Mouse (Mus musculus): ENCODE results near the gene Pacsin1. TPM values are rescaled to one million over a fixed set of nuclear protein-coding genes. Genes with fewer than 3 reads are reported as not detected.

Gene Pacsin1
- polyA plus RNA-seq (2012; rRNA removed), result 2.4 and 3.3 TPM in 2 replicates
- 3.3 and 4.5 TPM in 2 replicates for polyA plus RNA-seq (2014; fragmentation: Nextera tagmentation; extraction: Ambion mirVana)

GRCm38 (mm10) chr17:27655089-27656010 lies at the start of gene Pacsin1:
TSS of gene Pacsin1 (plus strand) at chr17:27655509.
- Histone ChIP-seq H3K36me3 (ENCODE audit: control insufficient read depth, insufficient read depth, low read length) (no peaks in the 10 kb centered on the region), H3K9me3 (ENCODE audit: control insufficient read depth, low read length) (no peaks in the 10 kb centered on the region), H3K4me2 (replicated peaks; ENCODE audit: low read depth, low read length, severe bottlenecking) (peak within 1 kb of the TSS; percentile 73), H3K9ac (ENCODE audit: low read depth, low read length, severe bottlenecking) (peak within 1 kb of the TSS; percentile 43), H3K4me3 (replicated peaks; ENCODE audit: low read length) (peak within 1 kb of the TSS; percentile 39), H3K27me3 (ENCODE audit: control insufficient read depth, insufficient read depth, low read length) (peaks cover 18% of the 10 kb centered on the region; the same call in 1 of the 2 replicates), H3K4me1 (ENCODE audit: control insufficient read depth, insufficient read depth, low read length) (peaks cover 13% of the 10 kb centered on the region), H3K27ac (replicated peaks; ENCODE audit: low read depth, low read length) (no peak within 1 kb of the TSS)
- 3% methylated on average over 27 of the region's 65 CpGs for WGBS
- DNase-seq (ENCODE audit: low spot score), result no peak
- ATAC-seq (ENCODE audit: low FRiP score, low read depth), result peak; percentile 52; the same call in 1 of the 2 replicates
- no peak for TF ChIP-seq POLR2A (IDR thresholded peaks at IDR 0.05; ENCODE audit: borderline replicate concordance, extremely low read depth, insufficient read depth, insufficient read length)

GRCm38 (mm10) chr17:27609576-27609975 lies 45.7 kb upstream of the Pacsin1 start:
- no peak overlapping the region for H3K27ac ChIP-seq (replicated peaks; ENCODE audit: low read depth, low read length)
- no peaks in the 10 kb centered on the region for H3K9me3 ChIP-seq (ENCODE audit: control insufficient read depth, low read length)
- peaks cover 29% of the 10 kb centered on the region; the same call in 1 of the 2 replicates for H3K4me1 ChIP-seq (ENCODE audit: control insufficient read depth, insufficient read depth, low read length)
- no peak for ATAC-seq (ENCODE audit: low FRiP score, low read depth)
- no peak overlapping the region for H3K4me2 ChIP-seq (replicated peaks; ENCODE audit: low read depth, low read length, severe bottlenecking)
- DNase-seq (ENCODE audit: low spot score), result no peak
- no peaks in the 10 kb centered on the region for H3K27me3 ChIP-seq (ENCODE audit: control insufficient read depth, insufficient read depth, low read length)
- TF ChIP-seq POLR2A (IDR thresholded peaks at IDR 0.05; ENCODE audit: borderline replicate concordance, extremely low read depth, insufficient read depth, insufficient read length), result no peak
- no peak overlapping the region for H3K4me3 ChIP-seq (replicated peaks; ENCODE audit: low read length)
- peaks cover 8% of the 10 kb centered on the region for H3K36me3 ChIP-seq (ENCODE audit: control insufficient read depth, insufficient read depth, low read length)
- WGBS, result 81% methylated on average over 7 of the region's 7 CpGs
- H3K9ac ChIP-seq (ENCODE audit: low read depth, low read length, severe bottlenecking), result no peak overlapping the region

DNA sequence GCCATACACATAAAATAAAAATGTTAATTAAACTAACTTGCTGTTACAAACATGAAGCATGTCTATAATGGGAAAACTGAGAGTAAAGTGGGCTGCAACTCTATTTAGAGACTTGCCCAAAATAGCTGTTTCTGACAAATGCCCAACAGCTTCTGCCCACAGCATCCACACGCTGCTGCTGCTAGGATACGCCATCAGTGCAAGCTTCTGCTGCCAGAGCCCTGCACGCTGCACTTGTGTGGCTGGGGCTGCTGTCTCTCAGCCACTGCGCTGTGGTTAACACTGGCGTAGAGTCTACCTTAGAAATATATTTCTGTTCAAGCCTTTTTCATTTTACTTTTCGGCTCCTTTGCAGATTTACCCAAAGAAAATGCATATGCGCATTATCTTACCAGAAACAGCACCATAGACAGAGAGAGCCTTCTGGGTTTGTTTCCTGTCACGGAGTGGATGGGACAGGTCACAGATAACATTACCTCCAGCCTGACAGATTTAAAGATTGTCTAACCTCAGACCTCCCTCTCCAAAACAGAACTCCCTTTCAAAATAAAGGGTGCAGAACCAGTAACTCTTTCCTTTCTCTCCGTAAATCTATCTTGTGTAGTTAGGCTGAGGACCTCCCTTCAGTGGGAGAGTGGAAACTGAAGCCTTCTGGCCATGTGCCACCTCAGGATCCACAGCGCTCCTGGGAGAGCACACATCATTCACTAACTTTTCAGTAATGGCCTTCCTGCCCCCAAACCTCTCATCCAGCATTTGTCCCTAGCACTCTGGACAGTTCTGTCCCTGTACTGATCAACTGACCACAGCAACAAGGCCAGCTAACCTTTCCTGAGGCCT lies 44.4 kb upstream of the Pacsin1 start:
- peaks cover 29% of the 10 kb centered on the region; the same call in 1 of the 2 replicates for H3K4me1 ChIP-seq (ENCODE audit: control insufficient read depth, insufficient read depth, low read length)
- H3K9ac ChIP-seq (ENCODE audit: low read depth, low read length, severe bottlenecking), result no peak overlapping the region
- no peaks in the 10 kb centered on the region for H3K27me3 ChIP-seq (ENCODE audit: control insufficient read depth, insufficient read depth, low read length)
- TF ChIP-seq POLR2A (IDR thresholded peaks at IDR 0.05; ENCODE audit: borderline replicate concordance, extremely low read depth, insufficient read depth, insufficient read length), result no peak
- 0 out of 2 replicates have a peak overlapping the region, but pooled peaks have one; percentile 9 for H3K27ac ChIP-seq (replicated peaks; ENCODE audit: low read depth, low read length)
- H3K4me3 ChIP-seq (replicated peaks; ENCODE audit: low read length), result no peak overlapping the region
- H3K9me3 ChIP-seq (ENCODE audit: control insufficient read depth, low read length), result no peaks in the 10 kb centered on the region
- no peak for DNase-seq (ENCODE audit: low spot score)
- no peak for ATAC-seq (ENCODE audit: low FRiP score, low read depth)
- H3K36me3 ChIP-seq (ENCODE audit: control insufficient read depth, insufficient read depth, low read length), result peaks cover 8% of the 10 kb centered on the region
- 74% methylated on average over 10 of the region's 10 CpGs for WGBS
- no peak overlapping the region for H3K4me2 ChIP-seq (replicated peaks; ENCODE audit: low read depth, low read length, severe bottlenecking)

DNA sequence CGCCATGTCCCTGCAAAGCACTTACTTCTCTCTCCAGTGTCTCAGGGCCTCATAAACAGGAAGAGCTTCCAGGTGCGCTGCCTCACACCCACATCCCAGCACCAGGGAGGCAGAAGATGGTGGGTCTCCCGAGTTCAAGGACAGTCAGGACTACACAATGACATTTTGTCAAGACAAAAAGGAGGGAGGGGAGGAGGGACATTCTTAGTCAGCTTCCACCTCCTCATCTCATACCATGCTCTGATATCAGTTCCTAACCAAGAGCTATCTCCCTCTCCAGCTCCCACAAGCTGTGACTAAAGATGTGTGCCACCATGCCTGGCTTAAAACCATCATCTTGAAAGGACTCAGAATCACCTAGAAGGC lies 43.8 kb upstream of the Pacsin1 start:
- H3K4me1 ChIP-seq (ENCODE audit: control insufficient read depth, insufficient read depth, low read length), result peaks cover 25% of the 10 kb centered on the region; the same call in 1 of the 2 replicates
- no peak for TF ChIP-seq POLR2A (IDR thresholded peaks at IDR 0.05; ENCODE audit: borderline replicate concordance, extremely low read depth, insufficient read depth, insufficient read length)
- no peak overlapping the region for H3K4me3 ChIP-seq (replicated peaks; ENCODE audit: low read length)
- H3K36me3 ChIP-seq (ENCODE audit: control insufficient read depth, insufficient read depth, low read length), result peaks cover 5% of the 10 kb centered on the region; the same call in 1 of the 2 replicates
- 68% methylated on average over 3 of the region's 3 CpGs for WGBS
- H3K4me2 ChIP-seq (replicated peaks; ENCODE audit: low read depth, low read length, severe bottlenecking), result no peak overlapping the region
- DNase-seq (ENCODE audit: low spot score), result no peak
- H3K27me3 ChIP-seq (ENCODE audit: control insufficient read depth, insufficient read depth, low read length), result no peaks in the 10 kb centered on the region
- H3K27ac ChIP-seq (replicated peaks; ENCODE audit: low read depth, low read length), result no peak overlapping the region
- H3K9me3 ChIP-seq (ENCODE audit: control insufficient read depth, low read length), result no peaks in the 10 kb centered on the region
- no peak for ATAC-seq (ENCODE audit: low FRiP score, low read depth)
- no peak overlapping the region for H3K9ac ChIP-seq (ENCODE audit: low read depth, low read length, severe bottlenecking)

DNA sequence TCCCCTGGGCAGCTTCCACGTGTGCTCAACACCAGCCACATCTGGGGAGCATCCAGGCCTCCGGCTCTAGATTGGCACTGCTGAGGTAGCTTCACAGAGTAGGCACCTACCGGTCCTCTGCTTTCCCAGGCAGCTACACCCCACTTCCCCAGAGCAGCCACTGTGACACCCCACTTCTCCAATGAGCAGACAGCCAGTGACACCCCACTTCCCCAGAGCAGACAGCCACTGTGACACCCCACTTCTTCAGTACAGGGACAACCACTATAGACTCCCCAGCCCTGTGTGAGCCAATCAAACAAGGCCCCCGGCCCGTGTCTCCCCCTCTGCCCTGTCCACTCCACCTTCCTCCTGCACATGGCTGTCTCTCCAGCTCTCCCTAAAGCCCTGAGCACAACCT lies 43.3 kb upstream of the Pacsin1 start:
- DNase-seq (ENCODE audit: low spot score) (no peak), ATAC-seq (ENCODE audit: low FRiP score, low read depth) (no peak)
- H3K4me1 ChIP-seq (ENCODE audit: control insufficient read depth, insufficient read depth, low read length), result peaks cover 25% of the 10 kb centered on the region; the same call in 1 of the 2 replicates
- peaks cover 5% of the 10 kb centered on the region; the same call in 1 of the 2 replicates for H3K36me3 ChIP-seq (ENCODE audit: control insufficient read depth, insufficient read depth, low read length)
- H3K27ac ChIP-seq (replicated peaks; ENCODE audit: low read depth, low read length), result no peak overlapping the region
- H3K4me2 ChIP-seq (replicated peaks; ENCODE audit: low read depth, low read length, severe bottlenecking), result no peak overlapping the region
- H3K4me3 ChIP-seq (replicated peaks; ENCODE audit: low read length), result no peak overlapping the region
- 88% methylated on average over 5 of the region's 5 CpGs for WGBS
- no peak overlapping the region for H3K9ac ChIP-seq (ENCODE audit: low read depth, low read length, severe bottlenecking)
- H3K27me3 ChIP-seq (ENCODE audit: control insufficient read depth, insufficient read depth, low read length), result no peaks in the 10 kb centered on the region
- H3K9me3 ChIP-seq (ENCODE audit: control insufficient read depth, low read length), result no peaks in the 10 kb centered on the region
- TF ChIP-seq POLR2A (IDR thresholded peaks at IDR 0.05; ENCODE audit: borderline replicate concordance, extremely low read depth, insufficient read depth, insufficient read length), result no peak
